Mouse (Mus musculus): Measurements from ENCODE around the gene Zbtb8b. TPM values are rescaled to one million over a fixed set of nuclear protein-coding genes. Genes with fewer than 3 reads are reported as not detected.

Gene Zbtb8b
- polyA plus RNA-seq (2015; fragmentation: Nextera tagmentation; extraction: Ambion mirVana): 1.1 and 1.2 TPM in 2 replicates

DNA sequence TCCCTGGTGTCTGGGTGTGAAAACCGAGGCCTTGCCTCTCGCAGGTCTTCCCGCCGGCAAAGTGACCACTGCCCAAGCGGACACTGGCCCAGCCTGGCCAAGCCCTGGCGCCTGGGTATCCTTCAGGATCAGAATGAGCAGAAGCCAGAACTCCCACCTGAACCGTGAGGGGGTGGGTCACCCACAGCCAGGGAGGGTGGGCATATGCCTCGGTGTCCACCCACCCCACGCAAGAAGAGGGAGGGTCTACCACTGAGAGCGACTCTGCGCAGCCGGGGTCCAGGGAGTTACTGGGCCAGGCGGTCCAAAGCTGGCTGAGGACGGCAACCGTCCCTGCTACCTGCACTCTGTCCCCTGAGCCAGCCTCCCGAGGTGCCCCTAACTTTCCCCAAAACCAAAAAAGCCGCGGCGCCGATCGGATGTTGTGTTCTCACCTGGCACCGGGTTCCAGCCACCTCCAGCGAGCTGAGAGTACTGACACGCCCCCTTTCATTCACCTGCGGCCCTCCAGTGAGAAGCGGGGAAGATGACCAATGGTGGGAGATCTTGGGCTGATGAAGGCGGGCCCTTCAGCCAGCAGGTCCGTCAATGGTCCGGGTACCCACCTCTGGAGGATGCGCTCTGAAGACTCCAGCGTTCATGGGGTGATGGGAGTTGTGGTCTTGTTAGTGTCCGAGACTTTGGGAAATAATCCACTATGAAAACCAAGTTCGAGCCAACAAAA is at the start of gene Zbtb8b:
TSS of gene Zbtb8b (minus strand) at position 514 of the 724 bp plus-strand sequence.
- Histone ChIP-seq H3K4me3 (ENCODE audit: low read length) (peak within 1 kb of the TSS; percentile 51), H3K4me2 (ENCODE audit: low read depth, low read length) (peak within 1 kb of the TSS; percentile 77), H3K9ac (ENCODE audit: low read depth, low read length) (peak within 1 kb of the TSS; percentile 62), H3K9me3 (ENCODE audit: control insufficient read depth, low read length) (no peaks in the 10 kb centered on the region), H3K4me1 (ENCODE audit: control insufficient read depth, insufficient read depth, low read length) (0 out of 2 replicates have a peak, but pooled peaks cover 3% of the 10 kb centered on the region), H3K27ac (ENCODE audit: low read length) (no peak within 1 kb of the TSS), H3K27me3 (replicated peaks; ENCODE audit: control insufficient read depth, insufficient read depth, low read length) (peaks cover 6% of the 10 kb centered on the region; the same call in 1 of the 2 replicates), H3K36me3 (ENCODE audit: control insufficient read depth, insufficient read depth, low read length) (no peaks in the 10 kb centered on the region)
- peak; percentile 96 for ATAC-seq
- 2% methylated on average over 33 of the region's 33 CpGs for WGBS

DNA sequence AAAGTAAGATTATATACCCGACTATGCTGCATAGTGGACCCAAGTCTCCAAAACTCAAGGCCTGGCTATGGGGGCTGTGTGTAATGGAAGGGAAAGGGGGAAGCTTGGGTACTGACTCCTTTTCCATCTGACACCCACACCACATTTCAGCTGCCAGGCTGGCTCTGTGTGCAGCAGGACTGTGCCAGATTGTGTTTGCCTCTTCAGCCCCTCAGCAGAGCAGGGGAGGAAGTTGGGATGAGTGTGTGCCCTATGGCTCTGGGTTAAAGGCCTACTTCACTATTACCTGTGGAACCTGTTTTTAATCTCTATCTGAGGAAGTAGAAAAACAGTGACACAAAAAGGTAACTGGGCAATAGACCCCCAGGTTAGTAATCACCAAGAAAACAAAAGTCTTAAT is 40.4 kb upstream of the Zbtb8b start:
- WGBS: 90% methylated on average over 1 of the region's 1 CpGs
- Histone ChIP-seq H3K9ac (ENCODE audit: low read depth, low read length) (no peak overlapping the region), H3K36me3 (ENCODE audit: control insufficient read depth, insufficient read depth, low read length) (peaks cover 14% of the 10 kb centered on the region; the same call in 1 of the 2 replicates), H3K27ac (ENCODE audit: low read length) (no peak overlapping the region), H3K27me3 (replicated peaks; ENCODE audit: control insufficient read depth, insufficient read depth, low read length) (no peaks in the 10 kb centered on the region), H3K4me3 (ENCODE audit: low read length) (no peak overlapping the region), H3K4me1 (ENCODE audit: control insufficient read depth, insufficient read depth, low read length) (no peaks in the 10 kb centered on the region; the same call in 1 of the 2 replicates), H3K9me3 (ENCODE audit: control insufficient read depth, low read length) (no peaks in the 10 kb centered on the region), H3K4me2 (ENCODE audit: low read depth, low read length) (no peak overlapping the region)
- 0 out of 2 replicates have a peak, but pooled peaks have one; percentile 26 for ATAC-seq

DNA sequence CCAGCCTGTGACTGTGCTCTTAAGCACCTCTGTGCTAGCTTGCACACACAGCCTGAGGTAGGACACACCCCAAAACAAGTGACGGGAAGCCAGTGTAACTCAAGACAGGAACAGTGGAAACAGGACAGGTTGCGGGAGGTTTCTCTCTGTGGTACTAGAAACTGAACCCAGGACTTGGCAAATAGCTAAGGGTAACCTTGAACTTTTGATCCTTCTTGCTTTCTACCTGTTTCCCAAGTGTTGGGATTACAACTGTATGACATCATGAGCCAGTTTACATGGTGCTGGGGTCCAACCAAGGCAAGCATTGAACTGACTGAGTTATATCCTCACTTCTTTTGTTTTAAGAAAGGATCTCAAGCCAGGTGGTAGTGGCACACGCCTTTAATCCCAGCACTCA is 39.2 kb upstream of the Zbtb8b start:
- 87% methylated on average over 3 of the region's 3 CpGs for WGBS
- no peaks in the 10 kb centered on the region for H3K9me3 ChIP-seq (ENCODE audit: control insufficient read depth, low read length)
- no peak for ATAC-seq

DNA sequence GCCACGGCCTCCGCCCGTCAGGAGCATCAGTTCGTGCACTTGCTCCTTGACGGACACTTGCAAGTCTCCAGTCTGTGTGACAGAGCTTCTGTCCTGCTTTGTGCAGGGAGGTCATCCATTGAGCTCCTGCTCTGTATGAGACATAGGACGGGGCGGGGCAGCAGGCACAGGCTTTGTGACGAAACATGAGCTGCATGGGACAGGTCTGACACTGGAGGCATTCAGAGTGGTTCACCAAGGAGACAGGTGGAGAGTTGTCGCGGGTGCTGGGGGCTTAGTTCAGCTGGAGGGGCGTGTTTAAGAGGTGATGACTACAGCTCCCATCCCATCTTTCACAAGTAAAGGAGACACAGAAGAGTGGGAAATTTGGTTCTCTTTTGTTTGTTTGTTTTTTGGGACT is 35.4 kb upstream of the Zbtb8b start:
- ATAC-seq: no peak
- no peak overlapping the region for H3K27ac ChIP-seq (ENCODE audit: low read length)
- no peaks in the 10 kb centered on the region for H3K9me3 ChIP-seq (ENCODE audit: control insufficient read depth, low read length)
- no peak overlapping the region for H3K4me3 ChIP-seq (ENCODE audit: low read length)
- H3K9ac ChIP-seq (ENCODE audit: low read depth, low read length): no peak overlapping the region
- no peak overlapping the region for H3K4me2 ChIP-seq (ENCODE audit: low read depth, low read length)
- 92% methylated on average over 11 of the region's 11 CpGs for WGBS
- no peaks in the 10 kb centered on the region for H3K27me3 ChIP-seq (replicated peaks; ENCODE audit: control insufficient read depth, insufficient read depth, low read length)
- peaks cover 31% of the 10 kb centered on the region for H3K36me3 ChIP-seq (ENCODE audit: control insufficient read depth, insufficient read depth, low read length)
- no peaks in the 10 kb centered on the region; the same call in 1 of the 2 replicates for H3K4me1 ChIP-seq (ENCODE audit: control insufficient read depth, insufficient read depth, low read length)

More for the DNA sequence above, 39.2 kb upstream of the Zbtb8b start:
- Histone ChIP-seq H3K4me3 (ENCODE audit: low read length) (no peak overlapping the region), H3K27ac (ENCODE audit: low read length) (no peak overlapping the region), H3K4me1 (ENCODE audit: control insufficient read depth, insufficient read depth, low read length) (no peaks in the 10 kb centered on the region; the same call in 1 of the 2 replicates), H3K27me3 (replicated peaks; ENCODE audit: control insufficient read depth, insufficient read depth, low read length) (no peaks in the 10 kb centered on the region), H3K36me3 (ENCODE audit: control insufficient read depth, insufficient read depth, low read length) (peaks cover 8% of the 10 kb centered on the region), H3K4me2 (ENCODE audit: low read depth, low read length) (no peak overlapping the region), H3K9ac (ENCODE audit: low read depth, low read length) (no peak overlapping the region)

DNA sequence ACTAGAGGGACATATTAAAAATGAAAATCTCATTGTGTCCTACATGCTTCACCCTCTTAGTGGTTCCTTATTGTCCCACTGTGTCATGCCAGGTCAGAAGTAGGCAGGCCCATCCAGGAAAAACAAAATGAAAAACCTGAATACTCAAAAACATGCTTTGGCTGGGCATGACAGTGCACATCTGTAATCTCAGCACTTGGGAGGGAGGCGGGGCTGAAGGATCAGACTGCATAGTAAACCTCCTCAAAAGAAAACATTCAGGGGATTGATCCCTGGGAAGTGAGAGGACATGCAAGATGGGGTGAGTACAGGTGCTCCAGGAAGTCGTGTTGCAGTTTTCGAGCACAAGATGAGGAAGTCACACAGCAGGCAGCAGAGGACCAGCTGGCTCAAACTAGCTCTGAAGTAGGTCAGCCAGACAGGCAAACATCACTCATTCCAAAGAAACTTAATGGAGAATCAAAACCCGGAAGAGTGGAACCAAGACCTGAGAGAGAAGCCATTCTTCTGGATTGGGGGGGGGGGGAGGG is 23.7 kb upstream of the Zbtb8b start:
- H3K36me3 ChIP-seq (ENCODE audit: control insufficient read depth, insufficient read depth, low read length): no peaks in the 10 kb centered on the region; the same call in 1 of the 2 replicates
- ATAC-seq: no peak
- no peak overlapping the region for H3K27ac ChIP-seq (ENCODE audit: low read length)

DNA sequence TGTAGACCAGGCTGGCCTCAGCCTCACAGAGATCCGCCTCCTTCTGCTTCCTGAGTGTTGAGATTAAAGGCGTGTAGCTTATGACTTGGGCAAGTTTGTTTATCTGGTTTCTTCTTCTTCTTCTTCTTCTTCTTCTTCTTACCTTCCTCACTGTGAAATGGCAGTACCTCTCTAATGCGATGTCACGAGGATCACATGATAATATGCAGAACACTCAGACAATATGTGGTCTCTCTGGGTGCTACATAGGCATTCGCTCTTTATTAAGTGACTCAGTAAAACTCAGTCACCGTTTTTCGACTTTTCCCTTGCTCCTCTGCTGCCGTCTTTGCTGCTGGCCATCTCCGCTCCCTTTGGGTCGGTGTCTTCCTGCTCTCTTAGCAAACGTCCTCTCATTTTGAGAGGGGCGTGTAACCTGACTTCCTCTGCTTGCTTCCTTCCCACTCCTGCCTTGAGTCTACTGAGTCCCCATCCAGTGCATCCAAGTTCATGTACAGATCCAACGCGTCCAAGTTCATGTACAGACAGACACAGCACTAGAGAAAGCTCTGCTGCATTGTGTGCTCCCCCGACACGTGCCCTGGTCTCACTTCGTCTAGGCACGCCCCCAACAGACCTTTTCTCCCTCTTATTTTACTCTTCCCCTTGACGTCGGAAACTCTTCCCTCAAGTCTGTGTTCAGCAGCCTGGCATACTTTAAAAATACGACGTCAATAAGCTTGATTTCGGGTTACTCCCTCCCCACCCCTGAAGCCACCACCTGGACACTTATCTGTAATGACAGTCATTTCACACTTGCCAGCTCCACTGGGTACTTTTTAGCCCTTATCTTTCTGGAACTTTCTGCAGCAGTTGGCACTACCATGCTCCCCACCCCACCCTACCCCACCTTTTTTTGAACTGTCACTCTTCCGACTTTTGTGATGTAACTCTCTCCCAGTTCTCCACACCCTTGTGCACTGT is 22.7 kb upstream of the Zbtb8b start:
- peaks cover 9% of the 10 kb centered on the region for H3K4me1 ChIP-seq (ENCODE audit: control insufficient read depth, insufficient read depth, low read length)
- WGBS: 85% methylated on average over 24 of the region's 24 CpGs
- no peak for ATAC-seq
- H3K27me3 ChIP-seq (replicated peaks; ENCODE audit: control insufficient read depth, insufficient read depth, low read length): no peaks in the 10 kb centered on the region
- H3K4me3 ChIP-seq (ENCODE audit: low read length): no peak overlapping the region
- H3K9me3 ChIP-seq (ENCODE audit: control insufficient read depth, low read length): no peaks in the 10 kb centered on the region
- H3K36me3 ChIP-seq (ENCODE audit: control insufficient read depth, insufficient read depth, low read length): no peaks in the 10 kb centered on the region
- no peak overlapping the region for H3K9ac ChIP-seq (ENCODE audit: low read depth, low read length)
- H3K27ac ChIP-seq (ENCODE audit: low read length): no peak overlapping the region
- no peak overlapping the region for H3K4me2 ChIP-seq (ENCODE audit: low read depth, low read length)

More for the DNA sequence above, 23.7 kb upstream of the Zbtb8b start:
- no peaks in the 10 kb centered on the region for H3K27me3 ChIP-seq (replicated peaks; ENCODE audit: control insufficient read depth, insufficient read depth, low read length)
- H3K4me1 ChIP-seq (ENCODE audit: control insufficient read depth, insufficient read depth, low read length): peaks cover 9% of the 10 kb centered on the region
- H3K9ac ChIP-seq (ENCODE audit: low read depth, low read length): no peak overlapping the region
- H3K4me2 ChIP-seq (ENCODE audit: low read depth, low read length): no peak overlapping the region
- H3K9me3 ChIP-seq (ENCODE audit: control insufficient read depth, low read length): no peaks in the 10 kb centered on the region
- H3K4me3 ChIP-seq (ENCODE audit: low read length): no peak overlapping the region
- WGBS: 82% methylated on average over 4 of the region's 4 CpGs

DNA sequence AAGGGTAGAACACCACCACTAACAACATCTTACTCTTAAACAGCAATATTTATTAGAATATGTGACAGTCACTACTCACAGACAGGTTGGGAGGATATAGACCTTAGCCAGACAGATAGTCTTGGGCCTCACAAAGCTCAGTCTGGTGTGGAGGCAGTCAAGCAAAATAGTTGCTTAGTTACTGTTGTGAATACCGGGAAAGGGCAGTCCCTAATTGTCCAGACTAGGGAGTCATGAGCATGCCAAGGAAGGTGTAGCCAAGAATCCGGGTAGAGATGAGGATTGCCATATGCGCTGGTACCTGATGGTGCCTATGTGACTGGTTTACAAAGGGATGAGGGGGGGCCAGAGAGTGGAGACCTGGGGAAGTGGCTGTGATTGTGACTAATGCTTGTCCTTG is 21.5 kb upstream of the Zbtb8b start:
- Histone ChIP-seq H3K9ac (ENCODE audit: low read depth, low read length) (peak overlapping the region; percentile 82), H3K4me3 (ENCODE audit: low read length) (peak overlapping the region; percentile 88), H3K27ac (ENCODE audit: low read length) (0 out of 2 replicates have a peak overlapping the region, but pooled peaks have one; percentile 45), H3K4me1 (ENCODE audit: control insufficient read depth, insufficient read depth, low read length) (peaks cover 9% of the 10 kb centered on the region), H3K9me3 (ENCODE audit: control insufficient read depth, low read length) (no peaks in the 10 kb centered on the region), H3K36me3 (ENCODE audit: control insufficient read depth, insufficient read depth, low read length) (no peaks in the 10 kb centered on the region), H3K27me3 (replicated peaks; ENCODE audit: control insufficient read depth, insufficient read depth, low read length) (no peaks in the 10 kb centered on the region), H3K4me2 (ENCODE audit: low read depth, low read length) (peak overlapping the region; percentile 84)
- 42% methylated on average over 3 of the region's 3 CpGs for WGBS
- no peak for ATAC-seq

DNA sequence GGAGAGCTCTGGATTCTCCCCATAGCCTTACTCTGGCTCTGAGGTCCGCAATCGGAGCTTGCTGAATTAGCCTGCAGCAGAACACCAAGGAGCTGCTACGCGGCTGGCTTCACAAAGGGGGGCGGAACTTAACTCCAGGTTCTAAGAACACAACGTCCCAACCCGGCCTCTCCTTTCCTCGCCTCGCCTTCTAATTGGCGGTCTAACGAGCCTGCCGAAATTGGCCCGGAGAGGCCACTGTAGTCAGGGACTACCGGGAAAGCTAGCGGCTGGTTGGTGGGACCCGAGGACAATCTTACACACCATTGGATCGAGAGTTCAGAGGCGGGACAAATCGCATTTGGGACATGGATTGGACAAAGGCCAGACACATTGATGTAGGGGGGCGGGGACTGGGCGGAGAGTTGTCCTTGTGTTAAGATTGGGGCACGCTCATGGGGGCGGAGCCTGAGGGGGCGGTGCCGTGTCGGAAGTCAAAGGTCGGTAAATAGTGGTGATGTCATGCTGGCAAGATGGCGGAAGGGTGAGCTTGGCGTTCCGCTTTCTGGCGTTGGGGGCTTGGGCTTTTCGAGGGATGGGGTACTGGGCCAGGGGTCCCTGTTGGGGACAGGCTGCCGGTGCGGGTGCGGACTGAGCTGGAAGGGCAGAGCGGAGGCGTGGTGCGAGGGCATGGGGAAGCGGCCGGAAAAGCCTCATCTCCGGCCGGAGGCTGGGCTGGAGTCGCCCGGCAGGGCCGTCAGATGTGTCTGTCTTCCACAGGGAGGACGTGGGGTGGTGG is 20.7 kb upstream of the Zbtb8b start, which contains the start of gene Bsdc1:
TSS of gene Bsdc1 (plus strand) at position 399 of the 778 bp plus-strand sequence.
- no peaks in the 10 kb centered on the region for H3K27me3 ChIP-seq (replicated peaks; ENCODE audit: control insufficient read depth, insufficient read depth, low read length)
- ATAC-seq: peak; percentile 99
- H3K9ac ChIP-seq (ENCODE audit: low read depth, low read length): peak within 1 kb of the TSS; percentile 82
- WGBS: under 1% methylated on average over 46 of the region's 46 CpGs
- no peaks in the 10 kb centered on the region for H3K9me3 ChIP-seq (ENCODE audit: control insufficient read depth, low read length)
- peak within 1 kb of the TSS; percentile 88 for H3K4me3 ChIP-seq (ENCODE audit: low read length)
- peak within 1 kb of the TSS; percentile 84 for H3K4me2 ChIP-seq (ENCODE audit: low read depth, low read length)
- peaks cover 9% of the 10 kb centered on the region for H3K4me1 ChIP-seq (ENCODE audit: control insufficient read depth, insufficient read depth, low read length)
- peak within 1 kb of the TSS; percentile 84 for H3K27ac ChIP-seq (ENCODE audit: low read length)
- no peaks in the 10 kb centered on the region for H3K36me3 ChIP-seq (ENCODE audit: control insufficient read depth, insufficient read depth, low read length)
